Mouse (Mus musculus) liver, embryonic 12.5 days (tissue): ENCODE measurements around the gene Gm8914. TPM values are rescaled to one million over a fixed set of nuclear protein-coding genes. Genes with fewer than 3 reads are reported as not detected.
"Not testable (repeated sequence)": the region's sequence is repeated elsewhere in the genome, so short reads cannot be mapped to it uniquely, and the experiment has no call there.

Experiments
- ATAC-seq: fragments of 200-750 bp; cut with Nextera tagmentation; 2 replicates; pipeline ENCODE4 v1.8.0; 2017; ENCODE audit warnings: moderate number of reproducible peaks, mild to moderate bottlenecking, moderate library complexity
- H3K27ac ChIP-seq: fragments of 300-500 bp; sonication (generic); 2 replicates; pipeline ENCODE4 v1.5.1; 2016; ENCODE audit warnings: mild to moderate bottlenecking
- H3K27me3 ChIP-seq: fragments of 300-500 bp; sonication (generic); replicated peaks from 2 replicates; pipeline ENCODE4 v1.6.1; 2016; ENCODE audit warnings: mild to moderate bottlenecking, moderate library complexity
- H3K36me3 ChIP-seq: fragments of 300-500 bp; sonication (generic); 2 replicates; pipeline ENCODE4 v1.6.1; 2016; ENCODE audit warnings: mild to moderate bottlenecking, moderate library complexity
- H3K4me1 ChIP-seq: fragments of 300-500 bp; sonication (generic); 2 replicates; pipeline ENCODE4 v1.6.1; 2016
- H3K4me2 ChIP-seq: fragments of 300-500 bp; sonication (generic); 2 replicates; pipeline ENCODE4 v1.6.1; 2016; ENCODE audit warnings: mild to moderate bottlenecking, moderate library complexity
- H3K4me3 ChIP-seq: fragments of 300-500 bp; sonication (generic); 2 replicates; pipeline ENCODE4 v1.5.1; 2016; ENCODE audit warnings: mild to moderate bottlenecking, moderate library complexity
- H3K9ac ChIP-seq: fragments of 300-500 bp; sonication (generic); 2 replicates; pipeline ENCODE4 v1.6.1; 2016; ENCODE audit warnings: mild to moderate bottlenecking, moderate library complexity
- H3K9me3 ChIP-seq: fragments of 300-500 bp; sonication (generic); replicated peaks from 2 replicates; pipeline ENCODE4 v1.6.1; 2016; ENCODE audit warnings: mild to moderate bottlenecking, moderate library complexity
- WGBS: fragments of 180-500 bp; shearing (Covaris S2); methylation state at CpG from one replicate; pipeline ENCODE4 v1.1.7; 2016; ENCODE audit not compliant: insufficient replicate concordance; 5-methylcytosine and 5-hydroxymethylcytosine counted together
- polyA plus RNA-seq: library from polyadenylated mRNA; unstranded; fragments of >200 nt; fragmentation: Nextera tagmentation; extraction: Ambion mirVana; gene quantifications from 2 replicates; pipeline ENCODE4 v1.2.1, GENCODE M21; 2016

Gene Gm8914
- not detected in 2 replicates for polyA plus RNA-seq

GRCm38 (mm10) chrX:91479826-91480225 is at the start of gene Gm8914:
Gene Gm8914, plus strand, starts transcription at chrX:91480126.
- H3K27me3 ChIP-seq, H3K9me3 ChIP-seq, H3K4me2 ChIP-seq, H3K9ac ChIP-seq, H3K27ac ChIP-seq, H3K4me3 ChIP-seq, H3K4me1 ChIP-seq, H3K36me3 ChIP-seq, ATAC-seq: not testable (repeated sequence)
- WGBS, result no CpG with 5 or more reads among the region's 5 CpGs

Other genes with a start within 250 kb of the Gm8914 start
- not detected in 2 replicates for gene Mageb2, start 148.4 kb upstream of the Gm8914 start, polyA plus RNA-seq
- gene Gm5072, start 87.6 kb upstream of the Gm8914 start, polyA plus RNA-seq, result not detected in 2 replicates
- gene 1700084M14Rik, start 95.8 kb downstream of the Gm8914 start, polyA plus RNA-seq, result not detected in 2 replicates
- gene Gm14781, start 152.1 kb downstream of the Gm8914 start, polyA plus RNA-seq, result not detected in 2 replicates